Mouse (Mus musculus): Measurements from ENCODE around the gene Txndc2. TPM values are rescaled to one million over a fixed set of nuclear protein-coding genes. Genes with fewer than 3 reads are reported as not detected.
"Not testable (repeated sequence)": the region's sequence is repeated elsewhere in the genome, so short reads cannot be mapped to it uniquely, and the experiment has no call there.

Gene Txndc2
- total RNA-seq, 2 experiments from 2014 or later, result not detected

DNA sequence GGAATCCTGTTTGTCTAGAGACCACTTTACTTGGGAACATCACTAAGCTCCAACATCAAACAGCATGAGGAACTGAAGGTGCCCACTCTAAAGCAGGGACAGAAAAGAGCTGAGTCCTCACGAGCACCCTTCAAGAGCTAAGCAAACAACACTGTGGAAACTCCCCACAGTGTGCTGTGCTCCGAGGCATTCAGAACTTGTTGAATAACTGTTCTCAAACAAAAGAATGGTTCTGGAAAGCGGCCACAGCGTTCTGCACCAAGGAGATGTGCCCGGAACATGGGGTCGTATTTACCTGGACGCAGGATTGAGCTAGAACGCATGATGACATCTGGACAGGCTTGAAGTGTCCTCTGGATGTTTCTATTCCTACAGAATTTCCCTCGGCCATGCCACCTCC, 16.0 kb upstream of the Txndc2 start:
- no peak for ATAC-seq (replicated peaks; ENCODE audit: low FRiP score, low TSS enrichment, poor library complexity, severe bottlenecking)

DNA sequence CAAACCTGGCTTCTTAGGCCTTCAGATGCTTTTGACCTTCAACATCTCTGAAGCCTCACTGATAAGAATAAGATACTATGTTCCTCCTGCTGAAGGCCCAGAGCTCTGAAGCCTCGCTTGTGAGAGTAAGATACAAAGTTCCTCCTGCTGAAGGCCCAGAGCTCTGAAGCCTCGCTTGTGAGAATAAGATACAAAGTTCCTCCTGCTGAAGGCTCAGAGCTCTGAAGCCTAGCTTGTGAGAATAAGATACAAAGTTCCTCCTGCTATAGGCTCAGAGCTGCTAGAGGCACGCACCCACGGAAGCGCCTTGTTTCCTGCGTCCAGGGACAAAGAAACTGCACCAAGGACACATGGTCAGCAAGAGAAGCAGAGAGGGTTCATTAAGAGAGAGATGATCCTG, 14.8 kb upstream of the Txndc2 start:
- ATAC-seq (replicated peaks; ENCODE audit: low FRiP score, low TSS enrichment, poor library complexity, severe bottlenecking), result no peak

DNA sequence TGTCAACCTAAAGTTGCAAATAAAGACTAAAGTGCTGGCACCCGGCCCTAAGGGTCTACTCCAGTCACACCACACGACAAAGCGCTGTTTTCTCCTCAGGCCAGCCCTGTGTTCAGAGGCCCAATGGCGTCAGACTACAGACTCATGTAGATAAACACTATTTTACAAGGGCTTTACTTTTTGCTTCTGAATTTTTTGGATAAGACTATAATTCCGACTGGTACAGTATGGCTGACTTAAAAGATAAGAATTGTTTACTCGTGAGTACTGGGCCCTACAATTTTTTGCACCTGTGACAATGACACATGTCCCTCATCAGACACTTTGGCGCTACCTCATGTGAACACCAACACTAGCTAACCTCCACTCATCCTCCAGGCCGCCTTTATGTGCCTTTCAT, 14.1 kb upstream of the Txndc2 start:
- ATAC-seq (replicated peaks; ENCODE audit: low FRiP score, low TSS enrichment, poor library complexity, severe bottlenecking), result peak; percentile 86

DNA sequence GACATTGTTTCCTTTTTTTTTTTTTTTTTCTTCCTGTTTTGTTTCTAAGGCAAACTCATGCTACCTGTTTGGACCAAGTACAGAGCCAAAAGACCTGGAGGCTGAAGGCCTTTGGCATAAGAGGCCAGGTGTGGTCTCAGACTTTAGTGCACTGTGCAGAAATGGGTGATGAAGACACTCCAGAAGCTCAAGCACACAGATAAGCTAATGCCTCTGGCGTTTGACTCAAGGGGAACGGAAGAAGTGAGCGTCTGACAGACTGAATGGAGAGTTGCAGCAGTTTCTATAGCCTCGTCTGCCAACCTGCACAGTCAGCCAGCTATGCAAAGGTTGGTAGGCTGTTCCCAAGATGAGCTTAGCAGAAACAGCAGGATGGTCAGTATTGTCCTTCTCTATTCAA, 13.6 kb upstream of the Txndc2 start:
- ATAC-seq (replicated peaks; ENCODE audit: low FRiP score, low TSS enrichment, poor library complexity, severe bottlenecking), result peak; percentile 16

DNA sequence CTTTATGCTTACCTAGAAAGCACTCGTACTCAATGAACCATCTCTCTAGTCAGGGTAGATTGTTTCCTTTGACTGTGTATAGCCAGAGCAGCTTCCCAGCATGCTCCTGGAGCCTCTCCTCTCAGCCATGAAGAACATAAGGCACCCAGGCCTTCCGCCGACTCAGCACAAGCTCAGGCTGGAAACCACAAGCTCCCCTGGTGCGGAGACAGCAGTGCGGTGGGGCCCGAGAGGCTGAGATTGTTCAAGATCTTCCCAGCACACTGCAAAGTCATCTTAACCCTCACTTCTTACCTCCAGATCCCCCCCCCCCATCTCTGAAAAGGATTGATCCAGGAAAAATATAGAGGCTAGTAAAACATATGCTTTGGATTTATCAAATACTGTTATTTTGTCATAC, 8.6 kb upstream of the Txndc2 start:
- ATAC-seq (replicated peaks; ENCODE audit: low FRiP score, low TSS enrichment, poor library complexity, severe bottlenecking), result no peak

DNA sequence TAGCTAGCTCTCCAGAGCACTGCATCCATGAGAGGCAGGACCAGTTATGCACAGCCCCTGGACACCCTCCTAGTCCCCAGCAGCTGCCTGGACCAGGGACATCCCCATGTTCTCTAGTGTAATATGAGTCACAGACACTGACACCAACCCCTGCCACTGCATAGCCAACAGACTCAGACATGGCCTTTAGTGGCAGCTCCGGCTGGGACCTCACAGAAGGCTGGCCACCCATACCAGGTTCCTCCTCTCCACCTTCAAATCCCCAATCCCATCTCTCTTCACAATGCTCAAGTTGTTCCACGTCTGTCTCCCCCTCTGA, 7.2 kb upstream of the Txndc2 start:
- no peak for ATAC-seq (replicated peaks; ENCODE audit: low FRiP score, low TSS enrichment, poor library complexity, severe bottlenecking)

DNA sequence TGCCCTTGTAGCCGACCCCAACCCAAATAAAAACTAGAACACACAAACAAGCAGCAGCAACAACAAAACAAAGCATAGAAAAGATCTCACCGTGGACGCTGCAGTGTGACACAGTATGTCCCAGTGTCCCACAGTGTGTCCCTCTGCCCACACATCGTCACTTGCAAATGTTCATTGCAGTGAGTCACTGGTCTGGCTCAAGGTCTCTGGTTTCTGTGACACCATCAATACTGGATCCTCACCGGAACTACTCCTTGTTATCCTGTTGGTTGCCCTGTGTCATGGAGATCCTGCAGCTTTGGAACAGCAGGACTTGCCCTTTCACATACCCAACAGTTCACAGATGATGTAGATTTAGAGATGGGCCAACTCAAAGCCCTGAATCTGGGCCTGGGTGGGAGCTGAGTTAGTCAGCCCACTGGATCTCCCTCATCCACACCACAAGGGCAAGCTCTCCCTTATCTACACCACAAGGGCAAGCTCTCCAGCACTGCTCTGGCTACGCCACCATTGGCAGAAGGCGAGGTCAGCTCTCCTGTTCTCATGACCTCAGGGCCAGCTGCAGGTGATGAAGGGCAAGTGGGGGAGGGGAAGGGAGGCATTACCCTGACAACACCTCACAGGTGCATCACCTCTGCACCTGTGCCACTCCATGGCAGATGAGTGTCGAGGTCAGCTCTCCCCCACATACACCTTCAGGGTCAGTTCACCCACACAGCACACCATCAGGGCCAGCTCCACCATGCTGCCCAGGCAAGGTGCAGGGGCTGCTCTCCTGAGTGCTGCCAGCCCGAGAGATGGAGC, 6.6 kb upstream of the Txndc2 start:
- ATAC-seq (replicated peaks; ENCODE audit: low FRiP score, low TSS enrichment, poor library complexity, severe bottlenecking), result no peak

DNA sequence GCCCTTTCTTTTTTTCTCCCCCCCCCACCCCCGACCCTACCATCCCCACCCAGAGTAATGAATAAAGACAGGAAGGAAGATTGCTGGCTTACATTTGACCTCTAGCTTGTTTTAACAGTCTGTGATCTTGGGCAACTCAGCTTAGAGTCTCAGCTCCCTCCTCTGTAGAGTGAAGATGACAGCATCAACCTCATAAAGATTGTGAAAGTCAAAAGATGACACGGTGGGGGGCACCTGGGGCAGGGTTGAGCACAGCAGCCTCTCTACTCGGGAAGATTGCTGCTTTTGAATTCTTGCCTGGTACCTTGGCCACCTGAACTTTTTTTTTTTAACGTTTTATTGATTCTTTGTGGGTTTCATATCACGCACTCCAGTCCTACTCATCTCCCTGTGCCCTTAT, 6.0 kb upstream of the Txndc2 start:
- no peak for ATAC-seq (replicated peaks; ENCODE audit: low FRiP score, low TSS enrichment, poor library complexity, severe bottlenecking)

DNA sequence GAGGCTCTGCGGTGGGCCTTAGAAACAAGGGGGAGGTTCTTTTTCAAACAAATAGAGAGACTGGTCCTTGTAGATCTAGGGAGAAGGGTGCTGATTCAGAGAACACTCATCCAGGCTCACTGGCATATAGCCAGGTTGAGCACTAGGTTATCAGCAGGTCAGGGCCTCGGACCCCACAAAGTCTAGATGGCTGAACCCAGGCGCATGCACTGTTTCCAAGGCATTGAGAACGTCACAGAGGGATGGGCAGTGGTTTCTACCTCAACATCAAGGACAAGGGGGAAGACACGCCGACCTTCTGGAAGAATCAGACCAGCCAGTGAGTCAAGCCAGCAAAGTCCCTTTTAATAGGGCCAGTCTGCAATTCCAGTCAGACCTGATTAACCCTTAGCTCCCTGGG, 5.3 kb upstream of the Txndc2 start:
- ATAC-seq (replicated peaks; ENCODE audit: low FRiP score, low TSS enrichment, poor library complexity, severe bottlenecking), result 0 out of 2 replicates have a peak, but pooled peaks have one; percentile 14

DNA sequence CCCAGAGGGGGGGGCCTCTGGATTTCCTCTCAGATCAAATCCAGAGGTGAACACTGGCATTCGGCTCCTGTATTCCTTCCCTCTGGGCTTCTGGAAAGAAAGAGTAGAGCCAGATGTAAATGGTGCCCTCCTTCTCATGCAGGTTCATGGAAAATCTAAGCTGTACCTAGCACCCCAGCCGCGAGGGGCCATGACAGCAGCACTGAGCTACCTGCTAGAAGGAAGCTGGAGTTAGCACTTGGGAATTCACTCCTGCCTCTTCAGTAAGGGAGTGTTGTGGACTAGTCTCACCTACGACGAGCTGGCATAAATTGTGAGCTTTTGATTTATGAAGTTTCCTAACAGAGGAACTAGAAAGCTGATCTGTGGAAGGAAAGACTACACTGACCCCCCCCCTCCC, 1.6 kb upstream of the Txndc2 start:
- no peak for ATAC-seq (replicated peaks; ENCODE audit: low FRiP score, low TSS enrichment, poor library complexity, severe bottlenecking)

DNA sequence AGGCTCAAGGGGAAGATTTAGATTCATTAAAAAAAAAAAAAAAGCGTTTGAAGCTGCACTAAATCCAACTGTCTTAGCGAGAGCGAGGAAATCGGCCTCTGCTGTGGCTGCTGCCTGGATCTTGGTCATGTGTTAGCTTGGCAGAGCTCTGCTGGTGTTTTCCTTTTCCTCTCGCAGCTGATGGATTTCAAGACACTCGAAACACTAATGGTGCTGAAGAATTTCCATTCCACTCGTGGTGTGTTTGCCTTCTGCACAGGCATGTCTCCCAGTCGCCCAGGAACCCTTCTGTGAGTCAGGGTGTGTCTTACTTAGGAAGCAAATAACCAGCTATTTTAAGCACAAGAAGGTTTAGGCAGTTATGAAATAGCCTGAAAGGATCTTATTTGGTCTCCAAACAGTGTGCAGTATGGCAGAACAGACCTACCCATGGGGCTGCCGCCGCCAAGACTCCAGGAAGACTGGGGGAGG, 1.1 kb upstream of the Txndc2 start:
- no peak for ATAC-seq (replicated peaks; ENCODE audit: low FRiP score, low TSS enrichment, poor library complexity, severe bottlenecking)

DNA sequence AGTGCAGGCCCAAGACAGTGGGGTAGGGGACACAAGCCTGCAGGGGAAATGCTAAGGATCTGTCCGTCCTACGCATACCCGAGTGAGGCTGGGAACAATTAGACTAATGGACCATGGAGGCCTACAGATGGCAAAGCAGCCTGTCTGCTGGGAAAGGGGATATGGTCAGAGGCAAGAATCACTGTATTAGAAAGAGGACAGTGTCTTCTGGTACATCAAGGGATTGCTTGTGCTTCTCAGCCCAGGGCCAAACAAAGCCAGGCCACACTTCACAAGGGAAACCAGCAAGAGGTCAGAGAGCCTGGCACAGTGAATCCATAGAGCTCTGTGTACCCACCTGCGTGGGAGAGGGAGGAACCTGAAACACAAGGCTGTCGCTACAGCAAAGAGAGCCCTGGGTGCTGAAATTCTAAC, 617 bp upstream of the Txndc2 start:
- ATAC-seq (replicated peaks; ENCODE audit: low FRiP score, low TSS enrichment, poor library complexity, severe bottlenecking), result no peak

DNA sequence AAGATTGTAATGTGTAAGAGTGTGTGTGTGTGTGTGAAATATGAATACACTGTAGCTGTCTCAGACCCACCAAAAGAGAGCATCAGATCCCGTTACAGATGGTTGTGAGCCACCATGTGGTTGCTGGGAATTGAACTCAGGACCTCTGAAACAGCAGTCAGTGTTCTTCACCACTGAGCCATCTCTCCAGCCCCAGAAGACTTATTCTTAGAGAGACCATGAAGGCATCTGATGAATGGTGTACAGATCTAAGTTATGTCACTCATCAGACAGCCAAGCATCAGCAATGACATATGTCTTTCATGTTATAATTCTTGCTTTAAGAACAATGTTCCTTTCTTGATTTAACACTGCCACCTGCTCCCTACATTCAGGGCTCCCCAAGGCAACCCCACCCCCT, 2.8 kb downstream of the Txndc2 start:
- no peak for ATAC-seq (replicated peaks; ENCODE audit: low FRiP score, low TSS enrichment, poor library complexity, severe bottlenecking)

DNA sequence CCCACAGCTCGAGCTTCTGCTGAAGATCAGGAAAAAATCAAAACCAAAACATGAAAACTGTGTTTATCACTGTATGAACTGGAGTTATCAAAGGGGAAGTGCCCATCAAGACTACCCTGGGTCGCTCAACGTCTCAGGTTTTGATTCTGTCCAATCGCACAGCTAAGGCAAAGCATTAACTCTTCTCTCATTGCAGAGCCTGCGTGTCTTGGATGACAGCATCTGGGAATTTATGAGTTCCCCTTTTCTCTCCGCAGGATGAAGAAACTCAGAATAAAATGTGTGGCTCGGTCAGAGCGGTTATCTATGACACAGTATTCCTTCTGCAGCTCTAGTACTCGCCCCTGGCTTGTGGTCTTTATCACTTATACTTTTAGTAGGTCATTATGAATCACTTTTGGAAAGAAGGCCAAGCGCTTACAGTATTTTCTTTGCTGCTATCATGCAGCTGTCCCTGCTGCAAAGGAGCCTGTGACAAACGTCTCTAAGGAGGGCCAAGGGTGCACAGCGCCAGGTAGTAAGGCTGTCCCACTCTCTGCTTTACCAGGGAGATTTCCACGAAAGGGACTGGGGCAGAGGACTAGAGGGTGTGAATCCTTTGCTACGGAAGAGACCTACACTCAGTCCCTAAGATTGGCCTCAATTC, 6.1 kb downstream of the Txndc2 start:
- ATAC-seq (replicated peaks; ENCODE audit: low FRiP score, low TSS enrichment, poor library complexity, severe bottlenecking), result peak; percentile 60

DNA sequence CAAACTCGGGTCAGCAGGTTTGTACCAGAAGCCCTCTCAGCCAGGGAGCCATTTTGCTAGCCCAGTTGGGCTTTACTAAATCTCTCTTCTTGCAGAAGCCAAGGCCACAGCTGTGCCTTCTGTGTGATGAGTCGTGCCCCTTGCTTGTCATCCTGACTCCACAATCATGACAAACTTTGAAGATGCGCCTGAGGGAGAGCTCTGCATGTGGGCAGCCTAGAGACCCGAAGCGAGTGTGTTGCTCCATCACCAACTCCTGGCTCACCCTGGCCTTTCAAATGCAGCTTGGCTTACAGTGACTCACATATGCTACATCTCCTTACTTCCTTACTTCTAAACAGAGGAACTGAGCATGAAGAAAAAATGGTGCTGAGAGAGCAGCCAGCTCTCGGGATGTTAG, 12.0 kb downstream of the Txndc2 start:
- ATAC-seq (replicated peaks; ENCODE audit: low FRiP score, low TSS enrichment, poor library complexity, severe bottlenecking), result no peak

DNA sequence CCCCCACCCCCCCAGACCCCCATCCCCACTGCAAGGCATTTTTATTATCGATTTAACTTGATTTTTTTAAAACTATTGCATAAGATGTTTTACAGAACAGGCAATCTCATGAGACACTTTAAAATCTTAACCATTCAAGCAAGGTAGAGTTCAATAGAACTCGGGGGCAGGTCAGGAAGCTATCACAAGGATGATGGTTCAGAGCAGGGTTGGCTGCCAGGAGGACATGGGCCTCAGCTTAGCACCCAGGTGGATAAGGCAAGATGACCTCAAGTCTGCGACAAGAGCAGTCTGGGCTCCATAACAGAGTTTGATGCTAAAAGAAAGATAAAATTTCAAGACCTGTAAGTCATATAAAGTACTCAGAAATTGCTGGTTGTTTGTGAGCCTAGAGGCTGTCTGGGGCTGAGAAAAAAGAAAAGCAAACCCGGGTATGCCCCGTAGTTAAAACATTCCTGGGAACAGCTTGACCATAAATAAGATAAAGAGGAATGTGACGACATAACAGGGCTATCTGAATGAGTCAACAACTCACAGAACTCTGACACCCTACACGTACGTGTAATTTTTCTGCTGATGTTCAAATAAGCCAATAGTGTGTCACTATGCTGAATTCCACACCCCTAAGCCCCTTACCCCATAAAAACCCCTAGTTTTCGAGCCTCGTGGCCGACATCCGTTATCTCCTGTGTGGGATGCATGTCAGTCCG, 13.0 kb downstream of the Txndc2 start:
- not testable (repeated sequence) for ATAC-seq (replicated peaks; ENCODE audit: low FRiP score, low TSS enrichment, poor library complexity, severe bottlenecking)

DNA sequence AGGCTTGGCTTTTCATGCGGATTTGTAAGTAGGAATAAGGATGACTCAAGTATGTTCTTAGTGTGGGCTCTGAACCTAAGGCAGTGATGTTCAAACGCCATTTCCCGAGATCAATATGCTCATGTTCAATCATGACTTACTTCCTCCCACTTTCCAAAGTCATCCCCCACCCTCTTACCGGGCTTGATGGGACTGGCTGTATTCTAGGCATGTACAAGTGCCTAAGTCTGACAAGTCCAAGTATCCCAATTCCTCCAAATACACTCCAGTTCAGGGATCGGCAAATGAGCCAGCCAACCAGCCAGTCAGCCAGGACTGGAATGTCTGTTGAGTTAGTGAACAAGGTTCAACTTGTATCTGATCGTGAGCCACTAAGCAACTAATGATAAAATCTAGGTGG, 15.7 kb downstream of the Txndc2 start:
- no peak for ATAC-seq (replicated peaks; ENCODE audit: low FRiP score, low TSS enrichment, poor library complexity, severe bottlenecking)

DNA sequence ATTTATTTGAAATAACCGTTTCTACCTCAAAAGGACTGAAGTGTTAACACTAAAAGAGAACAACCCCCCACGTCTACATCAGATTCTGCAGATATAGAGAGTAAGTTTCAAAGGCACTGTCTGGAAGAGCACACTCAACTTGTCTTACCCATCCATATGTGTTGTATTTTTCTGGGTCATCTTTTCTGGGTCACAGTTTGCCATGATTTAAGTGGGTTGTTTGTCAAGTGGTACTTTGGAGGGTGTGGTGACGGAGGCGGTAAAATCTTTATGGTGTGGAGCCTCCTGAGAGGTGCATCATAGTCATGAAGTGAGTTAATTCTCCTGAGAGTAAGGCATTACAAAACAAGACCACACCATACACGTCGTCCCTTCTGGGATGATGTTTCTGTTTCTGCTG, 16.4 kb downstream of the Txndc2 start:
- ATAC-seq (replicated peaks; ENCODE audit: low FRiP score, low TSS enrichment, poor library complexity, severe bottlenecking), result no peak

DNA sequence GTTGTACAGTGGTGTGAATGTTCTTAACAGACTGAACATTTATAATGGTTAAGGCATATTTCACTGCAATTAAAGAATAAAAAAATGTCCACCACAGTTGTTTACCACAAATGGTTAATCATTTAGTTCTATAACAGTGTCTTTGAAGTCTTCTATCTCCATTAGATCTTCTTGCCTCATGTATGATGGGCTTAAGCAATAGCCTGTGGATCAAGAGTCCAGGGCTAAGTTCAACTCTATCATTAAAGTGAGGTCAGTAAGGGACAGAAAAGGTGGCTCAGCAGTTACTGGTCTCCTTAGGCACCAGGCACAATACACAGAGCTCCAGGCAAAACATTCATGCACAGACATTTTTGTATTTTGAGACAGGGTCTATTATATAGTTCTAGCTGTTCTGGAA, 18.8 kb downstream of the Txndc2 start:
- no peak for ATAC-seq (replicated peaks; ENCODE audit: low FRiP score, low TSS enrichment, poor library complexity, severe bottlenecking)

DNA sequence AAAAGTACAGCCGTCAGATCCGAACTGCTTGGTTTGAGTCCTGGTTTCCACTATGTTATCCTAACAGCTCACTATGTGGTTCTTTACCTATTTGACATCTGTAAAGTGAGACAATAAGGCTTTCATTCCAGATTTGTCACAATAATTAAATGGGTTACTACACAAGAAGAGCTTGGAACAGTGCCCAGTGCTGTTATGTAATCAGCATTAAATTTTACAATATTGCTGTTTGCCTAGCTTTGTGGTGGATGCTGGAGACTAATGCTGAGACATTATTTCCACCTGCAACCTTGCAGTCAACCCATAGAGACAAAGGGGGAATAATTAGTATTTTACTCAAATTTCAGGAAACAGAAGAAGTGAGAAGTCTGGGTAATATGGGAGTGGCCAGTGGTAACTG, 23.5 kb downstream of the Txndc2 start:
- ATAC-seq (replicated peaks; ENCODE audit: low FRiP score, low TSS enrichment, poor library complexity, severe bottlenecking), result no peak

DNA sequence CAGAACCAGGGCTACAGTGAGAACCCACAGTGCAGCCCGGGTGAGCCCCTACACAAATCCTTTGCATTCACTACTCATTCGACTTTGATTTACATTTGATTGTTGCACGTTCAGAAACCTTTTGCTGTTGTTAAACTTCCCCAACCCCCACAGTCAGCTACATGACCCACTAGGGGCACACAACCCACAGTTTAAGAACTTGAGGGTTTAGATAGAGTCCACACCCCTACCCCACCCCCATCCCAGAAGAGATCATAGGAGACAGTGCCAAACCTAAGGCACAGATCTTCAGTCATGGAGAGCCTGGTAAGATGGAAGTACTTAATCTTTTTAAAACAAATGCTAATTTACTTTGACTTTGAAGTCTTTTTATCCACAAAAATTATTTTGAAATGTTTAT, 26.3 kb downstream of the Txndc2 start:
- ATAC-seq (replicated peaks; ENCODE audit: low FRiP score, low TSS enrichment, poor library complexity, severe bottlenecking), result no peak
